In genomic region chr12:25702176-25703022, GRCm38 (mm10) we compare ENCODE assay signal across 9 mouse cellular contexts.
DNase-seq lines count a peak whose midpoint lies in the region; ATAC-seq lines count a peak whose summit lies in the region.
"Had no signal": no experiment of that assay in that cellular context is flagged by ENCODE, and none has a peak within 500 bp of the region (broad histone marks: within the 10 kb centered on the region; RNA-seq: fewer than 3 reads in every experiment).

No protein-coding gene starts in this region.

- no peaks in the 10 kb centered on the region for H3K4me1 ChIP-seq in lung, embryonic 15.5 days
- peaks cover 4% of the 10 kb centered on the region for H3K4me1 ChIP-seq in midbrain, embryonic 11.5 days (ENCODE audit: control insufficient read depth, insufficient read depth, low read length)

- no peak for DNase-seq in lung, postnatal 14 days
- peak; percentile 17 for DNase-seq in forelimb bud, embryonic 11.5 days (ENCODE audit: low read depth, low spot score)
- DNase-seq in midbrain, embryonic 11.5 days (ENCODE audit: low spot score, missing footprints) = peak; percentile 89
- peak; percentile 31 for DNase-seq in thymus, postnatal 4 days
- no peak for DNase-seq in left cerebral cortex, postnatal 4 days
- DNase-seq in c-Kit-positive CD71-positive TER-119-positive erythroid progenitor cells, embryonic 14.5 days (ENCODE audit: low spot score) = no peak
- no peak for DNase-seq in lung, postnatal 36 days
- DNase-seq: adrenal gland, postnatal 10 days had no signal

- intact Hi-C loops in left cerebral cortex, postnatal 4 days (cut with DNase I) = no loop called here

- H3K4me2 ChIP-seq in lung, embryonic 15.5 days = peak overlapping the region; percentile 25
- peak overlapping the region; percentile 40 for H3K4me2 ChIP-seq in midbrain, embryonic 11.5 days

- H3K9ac ChIP-seq in lung, embryonic 15.5 days = no peak overlapping the region
- peak overlapping the region; percentile 49 for H3K9ac ChIP-seq in midbrain, embryonic 11.5 days (ENCODE audit: low read length)

- no peaks in the 10 kb centered on the region for H3K9me3 ChIP-seq in lung, embryonic 15.5 days
- H3K9me3 ChIP-seq in midbrain, embryonic 11.5 days (ENCODE audit: control insufficient read depth, low read length) = no peaks in the 10 kb centered on the region

- H3K36me3 ChIP-seq in lung, embryonic 15.5 days = no peaks in the 10 kb centered on the region
- H3K36me3 ChIP-seq in midbrain, embryonic 11.5 days (ENCODE audit: control insufficient read depth, insufficient read depth, low read length) = no peaks in the 10 kb centered on the region

- no peaks in the 10 kb centered on the region for H3K27me3 ChIP-seq in lung, embryonic 15.5 days
- no peaks in the 10 kb centered on the region for H3K27me3 ChIP-seq in midbrain, embryonic 11.5 days (ENCODE audit: control insufficient read depth, insufficient read depth, low read length)

- no peak for ATAC-seq in lung, embryonic 15.5 days (ENCODE audit: borderline replicate concordance, extremely low read depth, low FRiP score, low TSS enrichment)
- ATAC-seq in midbrain, embryonic 11.5 days (ENCODE audit: low FRiP score) = peak; percentile 82

- no peak overlapping the region for H3K4me3 ChIP-seq in lung, embryonic 15.5 days
- peak overlapping the region; percentile 12; the same call in 1 of the 2 replicates for H3K4me3 ChIP-seq in midbrain, embryonic 11.5 days (ENCODE audit: low read depth, low read length)

- WGBS in lung, embryonic 15.5 days = 23% methylated on average over 21 of the region's 21 CpGs
- WGBS in midbrain, embryonic 11.5 days = 10% methylated on average over 21 of the region's 21 CpGs

- no peak overlapping the region for H3K27ac ChIP-seq in lung, embryonic 15.5 days
- no peak overlapping the region for H3K27ac ChIP-seq in midbrain, embryonic 11.5 days (ENCODE audit: low read depth, low read length)

Comparison
In these comparisons a context has a peak if more than half of its experiments do, and no peak if none do; other contexts are left out.
1. DNase-seq: peak in forelimb bud, embryonic 11.5 days (single experiment), midbrain, embryonic 11.5 days (single experiment) and thymus, postnatal 4 days (single experiment); none in lung, postnatal 14 days (single experiment), left cerebral cortex, postnatal 4 days (single experiment), c-Kit-positive CD71-positive TER-119-positive erythroid progenitor cells, embryonic 14.5 days (single experiment) and lung, postnatal 36 days (single experiment).